Mouse (Mus musculus): ENCODE measurements around the gene Fcer1g.

DNA sequence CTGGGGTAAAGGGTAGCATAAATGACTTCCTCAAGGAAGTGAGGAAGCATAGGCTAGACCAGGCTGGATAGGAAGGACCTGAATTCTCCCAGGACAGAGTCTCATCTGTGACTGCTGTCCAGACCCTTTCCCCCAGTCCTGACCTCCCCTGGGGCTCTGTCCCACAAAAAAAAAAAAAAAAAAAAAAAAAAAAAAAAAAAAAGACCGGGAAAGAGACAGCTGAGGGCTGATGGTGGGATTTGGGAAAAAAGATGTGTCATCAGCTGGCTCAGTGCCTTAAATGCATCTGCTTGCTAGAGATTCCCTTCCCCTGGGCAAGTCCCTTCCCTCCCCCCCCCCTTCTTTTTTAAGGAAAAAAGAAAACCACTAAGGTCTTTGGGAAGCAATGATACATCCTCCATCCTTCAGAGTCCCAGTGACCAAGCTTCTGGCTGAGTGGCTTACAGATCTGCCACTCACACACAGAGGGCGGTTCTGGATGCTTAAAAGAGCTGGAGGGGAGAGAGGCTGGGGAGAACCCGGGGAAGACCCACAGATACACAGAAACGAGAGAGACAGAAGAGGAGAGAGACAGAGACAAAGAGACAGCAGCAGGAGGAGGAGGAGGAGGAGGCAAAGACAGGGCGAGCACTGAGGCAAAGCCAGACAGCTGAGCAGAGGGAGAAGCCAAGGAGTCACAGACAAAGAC is 15.9 kb upstream of the Fcer1g start, which contains the start of gene Adamts4:
- no peak for TF ChIP-seq POLR2A (IDR thresholded peaks at IDR 0.05; ENCODE audit: borderline replicate concordance, extremely low read depth, low read depth, low read length)
- TF ChIP-seq CTCF (IDR thresholded peaks at IDR 0.05; ENCODE audit: insufficient read depth, low read length): no peak
